Mouse (Mus musculus) frontal cortex, postnatal 14 days (tissue): Measurements from ENCODE around the gene Slc6a19.
"Not testable (repeated sequence)": the region's sequence is repeated elsewhere in the genome, so short reads cannot be mapped to it uniquely, and the experiment has no call there.

Source experiments
- DNase-seq, 2 experiments: peaks; one replicate each; pipeline ENCODE4 v3.0.0; 2022; ENCODE audit warnings: low spot score in 2 of 2

Slc6a19 gene

GRCm38 (mm10) chr13:73712228-73712627 is 7.6 kb upstream of the Slc6a19 start:
- DNase-seq = no peak

- no peak for DNase-seq
Observed at GRCm38 (mm10) chr13:73711803-73712202, 7.1 kb upstream of the Slc6a19 start.

DNA sequence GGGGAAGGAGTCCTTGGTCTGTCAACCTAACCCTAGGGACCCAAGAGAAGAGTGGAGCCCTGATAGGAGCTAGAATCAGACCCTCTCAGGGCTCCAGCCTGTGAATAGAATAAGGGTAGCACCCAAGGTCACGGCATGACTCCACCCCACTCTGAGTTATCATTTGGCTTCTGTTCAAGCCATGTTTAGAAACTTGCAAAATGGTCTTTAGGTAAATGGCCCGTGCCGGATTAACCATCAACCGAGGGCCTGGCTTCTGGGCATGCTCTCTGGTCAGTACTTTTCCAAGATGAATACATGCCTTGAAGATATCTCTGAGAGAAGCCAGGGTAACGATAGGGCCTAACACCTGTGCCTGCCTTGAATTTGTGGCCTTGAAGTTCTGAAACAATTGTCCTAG is 6.6 kb upstream of the Slc6a19 start:
- DNase-seq = no peak

DNA sequence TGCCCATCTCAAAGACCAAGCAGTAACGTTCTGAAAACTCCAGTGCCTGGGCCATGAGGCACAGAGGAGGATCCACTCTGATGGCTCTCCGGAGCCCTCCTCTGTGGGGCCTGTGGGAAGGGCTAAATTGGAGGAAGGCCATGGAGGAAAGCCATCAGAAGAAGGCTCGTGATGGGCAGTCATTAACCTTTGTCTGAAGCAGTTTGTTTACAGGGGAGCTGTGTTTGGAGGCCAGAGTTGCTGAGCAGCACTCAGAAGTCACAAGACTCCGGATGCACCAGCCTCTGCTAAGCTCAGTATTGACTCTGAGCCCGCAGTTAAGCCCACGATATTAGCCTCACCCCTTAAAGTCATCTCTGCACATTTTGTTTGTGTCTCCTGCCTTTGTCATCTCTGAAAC is 4.8 kb upstream of the Slc6a19 start:
- no peak for DNase-seq

DNA sequence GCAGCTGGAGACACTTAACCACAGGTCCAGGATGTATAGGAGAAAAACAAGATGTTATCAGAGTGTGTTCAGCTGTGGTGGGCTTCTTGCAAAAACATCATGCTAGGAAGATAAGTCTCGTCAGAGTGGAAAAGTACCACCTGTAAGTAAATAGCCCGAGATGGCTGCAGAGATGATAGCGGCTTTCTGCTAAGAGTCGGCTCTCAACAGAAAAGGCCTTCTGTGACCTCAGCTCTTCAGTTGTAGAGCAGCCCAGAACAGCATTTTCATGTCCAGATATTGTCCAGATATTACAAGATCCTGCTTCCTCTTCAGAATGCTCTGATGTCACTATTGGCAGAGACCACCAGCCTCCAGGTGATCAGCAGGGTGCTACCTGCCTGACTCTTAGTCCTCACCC is 1.2 kb downstream of the Slc6a19 start:
- not testable (repeated sequence) for DNase-seq

DNA sequence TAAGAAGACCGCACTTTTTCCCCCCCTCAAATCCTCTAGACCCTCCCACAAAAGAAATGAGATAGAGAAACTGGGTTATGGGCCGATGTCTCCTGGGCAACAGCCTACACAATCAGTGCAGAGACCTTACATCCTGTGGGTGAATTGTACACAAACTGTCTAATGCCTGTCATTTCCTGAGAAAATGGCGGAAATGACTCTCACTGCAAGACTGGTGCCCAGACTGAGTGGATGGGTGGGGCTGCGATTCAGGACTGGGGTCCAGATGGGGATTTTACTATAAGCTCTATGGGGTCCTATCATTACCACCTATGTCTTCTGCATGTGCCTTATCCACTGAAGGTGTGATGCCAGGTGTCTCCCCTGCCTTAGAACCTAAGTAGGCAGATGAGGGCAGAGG is 1.9 kb downstream of the Slc6a19 start:
- DNase-seq = no peak

DNA sequence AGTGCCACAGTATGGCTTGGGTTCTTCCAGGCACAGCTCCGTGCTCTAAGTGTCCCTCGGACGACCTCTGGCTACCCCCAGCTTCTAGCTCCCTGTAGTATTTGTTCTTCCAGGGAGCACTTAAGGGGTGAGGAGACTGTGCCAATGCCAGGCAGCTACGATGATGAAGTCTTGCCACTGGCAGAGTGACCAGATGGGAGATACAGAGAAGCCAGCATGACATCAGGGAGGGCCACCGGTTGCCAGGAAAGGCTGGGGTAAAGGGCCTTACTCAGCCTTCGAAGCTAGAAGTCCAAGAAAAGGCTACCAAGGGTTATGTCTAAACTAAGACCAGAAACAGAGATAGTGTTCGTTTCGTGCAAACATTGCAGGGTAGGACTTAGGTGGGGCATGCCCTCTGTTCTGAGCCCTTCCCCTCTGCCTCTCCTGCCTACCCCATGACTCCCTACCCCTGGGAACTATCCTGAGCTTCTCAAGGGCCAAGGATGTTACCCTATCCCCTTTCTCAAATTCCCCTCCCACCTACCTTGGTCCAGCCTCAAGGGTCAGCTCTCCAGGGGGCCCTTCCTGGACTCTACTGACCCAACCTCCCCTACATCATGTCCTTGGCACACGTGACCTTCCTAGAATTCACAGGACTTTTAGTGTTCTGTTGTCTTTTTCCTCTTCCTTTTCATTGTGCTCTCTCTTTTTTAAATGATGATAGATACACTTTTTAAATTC is 3.3 kb downstream of the Slc6a19 start:
- DNase-seq = no peak

GRCm38 (mm10) chr13:73700554-73700953 is 4.1 kb downstream of the Slc6a19 start:
- DNase-seq = no peak

DNA sequence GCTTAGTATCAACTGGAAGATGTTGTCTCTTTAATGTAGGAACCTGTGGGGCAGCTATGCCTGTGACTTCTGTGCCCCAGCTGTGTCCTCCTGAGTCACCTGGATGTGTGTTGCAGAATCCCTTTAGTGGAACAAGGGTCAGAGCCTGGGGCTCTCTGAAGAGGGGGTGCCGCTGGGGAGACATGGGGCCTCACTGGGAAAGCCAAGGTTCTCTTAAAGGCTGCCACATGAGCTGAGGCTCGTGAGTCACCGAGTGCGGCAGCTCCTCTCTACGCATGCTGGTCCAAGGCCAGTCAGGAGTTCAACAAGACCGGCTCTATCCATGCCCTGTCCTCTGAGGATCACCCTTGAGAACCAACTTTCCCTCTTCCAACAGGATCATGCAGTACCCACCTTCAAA is 5.0 kb downstream of the Slc6a19 start:
- no peak for DNase-seq

DNA sequence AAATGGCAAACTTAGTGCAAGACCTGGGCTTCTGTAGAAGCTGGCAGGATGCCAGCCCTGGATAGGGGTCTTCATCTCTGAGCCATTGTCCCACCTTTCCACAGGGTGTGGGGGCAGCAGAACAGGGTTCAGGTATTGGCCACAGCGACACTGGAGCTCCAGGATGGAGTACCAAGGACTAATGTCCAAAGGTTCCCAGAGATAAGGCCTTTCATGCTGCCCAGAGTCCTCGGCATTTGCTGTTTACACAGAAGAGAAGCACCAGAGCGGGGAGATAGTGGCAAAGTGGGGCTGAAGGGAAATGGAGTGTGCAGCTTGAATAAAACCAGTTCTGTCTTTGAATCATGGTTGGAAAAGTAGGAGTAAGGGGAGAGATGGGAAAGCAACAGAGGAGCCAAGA is 8.1 kb downstream of the Slc6a19 start:
- DNase-seq = no peak

- DNase-seq = no peak
Observed at GRCm38 (mm10) chr13:73694972-73695371, 9.7 kb downstream of the Slc6a19 start.

- no peak for DNase-seq
Observed at GRCm38 (mm10) chr13:73693333-73693732, 11.3 kb downstream of the Slc6a19 start.

DNA sequence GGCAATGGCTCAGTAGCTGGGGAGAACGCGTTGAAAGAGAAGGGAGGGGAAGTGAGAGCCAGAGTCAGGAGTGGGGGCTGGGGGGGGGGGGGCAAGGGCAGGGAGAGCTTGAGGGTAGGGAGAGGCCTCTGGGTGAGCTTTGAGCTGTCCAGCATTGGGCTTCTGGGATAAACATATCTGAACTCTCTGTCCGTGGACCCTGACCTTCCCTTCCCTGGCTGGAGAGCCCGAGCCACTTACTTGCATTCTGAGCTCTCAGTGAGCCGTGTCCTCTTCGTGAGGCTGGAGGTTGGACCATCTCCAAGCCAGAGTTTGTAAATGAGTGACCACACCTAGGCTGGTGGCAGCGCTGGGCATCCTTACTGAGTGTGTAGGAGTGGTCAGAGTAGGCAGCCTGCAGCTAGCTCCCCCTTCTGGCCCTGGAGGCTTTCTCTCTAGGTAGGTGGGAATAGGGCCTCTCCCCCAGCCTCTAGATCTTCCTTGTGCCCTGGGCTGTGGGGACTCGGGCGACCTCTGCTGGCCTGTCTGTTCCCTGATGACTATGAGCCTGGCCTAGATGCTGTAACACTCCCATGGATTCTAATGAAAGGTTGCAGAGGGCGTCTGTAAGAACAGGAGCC is 12.3 kb downstream of the Slc6a19 start:
- DNase-seq = peak; percentile 10 to 29

GRCm38 (mm10) chr13:73688934-73689333 is 15.7 kb downstream of the Slc6a19 start:
- DNase-seq = no peak

DNA sequence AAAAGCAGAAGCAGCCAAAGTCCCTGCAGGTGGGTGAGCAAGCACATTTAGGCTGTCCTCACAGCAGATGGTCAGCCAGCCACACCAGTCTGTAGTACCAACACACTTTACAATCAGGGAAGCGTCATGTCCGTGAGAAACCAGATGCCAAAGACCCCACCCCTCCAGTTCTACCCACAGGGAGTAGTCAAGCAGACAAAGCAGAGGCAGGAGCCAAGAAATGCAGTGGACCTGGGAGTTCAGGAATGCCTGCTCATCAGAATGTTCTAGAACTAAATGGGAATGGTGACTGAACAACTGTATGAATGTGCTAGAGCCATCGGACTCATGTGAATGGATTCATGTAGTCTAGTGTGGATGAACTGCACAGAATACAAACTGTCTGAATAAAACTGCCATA is 17.1 kb downstream of the Slc6a19 start:
- no peak for DNase-seq

DNA sequence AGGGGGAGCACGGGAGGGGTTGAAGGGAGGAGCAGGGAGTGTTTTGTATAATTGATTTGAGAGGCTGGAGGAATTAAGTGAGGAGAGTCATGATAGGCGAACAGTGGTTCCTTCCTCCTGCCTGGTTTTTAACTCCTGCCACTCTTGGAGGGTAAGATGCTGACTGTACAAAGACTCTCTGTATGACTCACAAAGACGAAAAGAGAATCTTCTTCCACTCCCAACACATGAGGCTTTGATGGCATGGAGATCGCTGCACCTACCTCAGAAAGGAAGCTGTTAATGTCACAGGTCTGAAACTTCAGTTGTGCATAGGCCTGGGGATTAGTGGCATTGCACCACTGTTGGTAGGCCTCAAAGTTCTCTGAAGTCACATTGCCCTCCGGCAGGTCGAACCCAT is 19.2 kb downstream of the Slc6a19 start:
- DNase-seq = no peak

GRCm38 (mm10) chr13:73684412-73684811 is 20.3 kb downstream of the Slc6a19 start:
- DNase-seq = no peak

GRCm38 (mm10) chr13:73683682-73684081 is 21.0 kb downstream of the Slc6a19 start:
- DNase-seq = peak in 1 of 2 experiments; percentile 9

DNA sequence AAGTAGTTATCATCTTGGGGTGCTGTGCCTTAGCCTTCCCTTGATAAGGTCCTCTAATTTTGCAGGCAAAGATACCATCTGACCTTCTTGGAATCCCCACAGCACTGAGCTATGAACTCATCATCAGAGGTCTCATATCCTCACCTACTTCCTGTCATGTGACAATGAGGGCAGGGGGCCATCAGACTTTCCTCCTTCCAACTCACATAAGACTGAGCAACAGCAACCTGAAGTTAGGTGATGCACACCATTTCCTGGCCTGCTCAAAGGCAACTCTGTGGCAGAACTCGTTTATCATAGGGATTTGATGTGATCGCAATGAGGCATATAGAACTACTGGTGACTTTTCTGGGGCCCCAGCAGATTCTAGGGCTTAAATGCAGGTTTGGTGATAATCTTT is 22.4 kb downstream of the Slc6a19 start:
- no peak for DNase-seq

GRCm38 (mm10) chr13:73680394-73680793 is 24.3 kb downstream of the Slc6a19 start:
- DNase-seq = no peak

DNA sequence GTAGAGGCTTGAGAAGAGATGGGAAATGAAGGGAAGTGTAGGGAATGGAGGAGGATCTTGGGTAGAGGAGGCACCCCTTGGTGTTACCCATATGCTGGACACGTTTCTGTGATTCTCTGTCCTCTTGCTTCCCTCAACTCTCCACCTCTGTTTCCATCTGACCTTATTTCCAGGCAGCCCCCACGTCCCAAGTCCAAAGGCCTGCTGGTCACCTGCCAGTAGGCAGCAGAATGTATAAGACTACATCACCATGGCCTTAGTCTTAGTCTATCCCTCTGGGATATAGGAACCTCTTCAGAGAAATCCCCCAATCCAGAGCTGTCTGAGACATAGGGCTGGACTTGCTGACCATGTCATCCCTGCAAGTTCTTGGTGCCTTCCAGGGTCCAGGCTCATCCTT is 25.4 kb downstream of the Slc6a19 start:
- DNase-seq = no peak

- DNase-seq = no peak
Observed at GRCm38 (mm10) chr13:73677853-73678252, 26.8 kb downstream of the Slc6a19 start, which contains the start of gene Slc6a18. Slc6a18 (minus strand) TSS chr13:73678023.

DNA sequence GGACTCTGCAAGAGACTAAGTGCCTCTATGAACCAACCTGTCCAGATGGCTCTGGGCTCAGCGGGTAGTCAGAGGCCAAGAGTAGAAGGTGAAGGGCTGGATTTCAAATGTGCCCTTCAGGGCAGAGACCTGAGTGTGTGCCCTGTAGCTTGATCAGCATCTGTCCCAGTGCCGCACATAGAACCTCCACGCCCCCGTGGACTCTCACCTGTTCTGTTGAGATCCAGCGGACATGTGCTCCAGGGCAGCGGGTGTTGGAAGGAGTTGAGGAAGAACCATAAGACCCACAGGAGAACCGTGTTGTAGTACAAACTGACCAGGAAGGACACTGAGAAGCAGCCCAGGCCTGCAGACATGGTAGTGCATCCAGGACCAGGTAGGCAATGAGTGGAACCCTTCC is 29.5 kb downstream of the Slc6a19 start:
- no peak for DNase-seq
